Mouse (Mus musculus) embryonic facial prominence, embryonic 13.5 days (tissue): Measurements from ENCODE around the gene Med29. TPM values are rescaled to one million over a fixed set of nuclear protein-coding genes. Genes with fewer than 3 reads are reported as not detected.

Experiments
- ATAC-seq: fragments of 200-750 bp; cut with Nextera tagmentation; 2 replicates; pipeline ENCODE4 v1.8.0; 2017; ENCODE audit warnings: low read depth; ENCODE audit not compliant: insufficient number of reproducible peaks, insufficient read depth, low FRiP score, low TSS enrichment
- H3K27ac ChIP-seq: fragments of 300-500 bp; sonication (generic); 2 replicates; pipeline ENCODE4 v1.5.1; 2015; ENCODE audit warnings: moderate library complexity, mild to moderate bottlenecking, inconsistent platforms
- H3K27me3 ChIP-seq: fragments of 300-500 bp; sonication (generic); 2 replicates; pipeline ENCODE4 v1.6.1; 2015; ENCODE audit warnings: mild to moderate bottlenecking, inconsistent platforms
- H3K36me3 ChIP-seq: fragments of 300-500 bp; sonication (generic); 2 replicates; pipeline ENCODE4 v1.6.1; 2015; ENCODE audit warnings: mild to moderate bottlenecking, inconsistent platforms
- H3K4me1 ChIP-seq: fragments of 300-500 bp; sonication (generic); 2 replicates; pipeline ENCODE4 v1.6.1; 2015; ENCODE audit warnings: inconsistent platforms
- H3K4me2 ChIP-seq: fragments of 300-500 bp; sonication (generic); 2 replicates; pipeline ENCODE4 v1.6.1; 2015; ENCODE audit warnings: moderate library complexity, mild to moderate bottlenecking, inconsistent platforms
- H3K4me3 ChIP-seq: fragments of 300-500 bp; sonication (generic); 2 replicates; pipeline ENCODE4 v1.5.1; 2015; ENCODE audit warnings: mild to moderate bottlenecking, inconsistent platforms
- H3K9ac ChIP-seq: fragments of 300-500 bp; sonication (generic); 2 replicates; pipeline ENCODE4 v1.6.1; 2015; ENCODE audit warnings: mild to moderate bottlenecking, inconsistent platforms
- H3K9me3 ChIP-seq: fragments of 300-500 bp; sonication (generic); 2 replicates; pipeline ENCODE4 v1.6.1; 2016; ENCODE audit warnings: inconsistent platforms
- WGBS: fragments of 180-500 bp; shearing (Covaris S2); methylation state at CpG from one replicate; pipeline ENCODE4 v1.1.7; 2015; ENCODE audit warnings: mixed read lengths; 5-methylcytosine and 5-hydroxymethylcytosine counted together
- polyA plus RNA-seq: library from polyadenylated mRNA; unstranded; fragments of >200 nt; fragmentation: Nextera tagmentation; extraction: Ambion mirVana; gene quantifications from 2 replicates; pipeline ENCODE4 v1.2.1, GENCODE M21; 2015

Gene Med29
- polyA plus RNA-seq, 1 experiment from 2014 or later = 53.5 TPM

DNA sequence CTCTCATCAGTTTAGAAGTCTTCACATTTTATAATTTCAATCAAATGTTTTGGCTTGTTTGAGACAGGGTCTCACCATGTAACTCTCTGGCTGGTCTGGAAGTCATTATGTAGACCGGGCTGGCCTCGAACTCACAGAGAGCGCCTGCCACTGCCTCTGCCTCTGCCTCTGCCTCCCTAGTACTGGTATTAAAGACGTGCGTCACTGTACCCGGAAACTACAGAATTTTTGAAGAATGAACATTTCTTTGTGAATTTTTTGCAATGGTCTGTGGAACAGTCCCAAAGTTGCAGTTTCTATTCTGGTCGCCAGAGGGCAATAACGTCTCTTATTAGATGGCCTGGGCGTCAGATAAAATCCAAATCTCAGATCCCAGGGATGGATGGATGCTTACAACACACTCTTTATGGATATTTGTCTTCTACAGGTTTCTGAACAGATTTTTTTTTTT is 19.4 kb downstream of the Med29 start:
- ATAC-seq = no peak
- no peaks in the 10 kb centered on the region for H3K27me3 ChIP-seq
- peaks cover 52% of the 10 kb centered on the region for H3K4me1 ChIP-seq
- H3K9ac ChIP-seq = peak overlapping the region; percentile 68
- H3K4me3 ChIP-seq = peak overlapping the region; percentile 78
- peaks cover 34% of the 10 kb centered on the region for H3K36me3 ChIP-seq
- H3K9me3 ChIP-seq = no peaks in the 10 kb centered on the region
- peak overlapping the region; percentile 96 for H3K4me2 ChIP-seq
- H3K27ac ChIP-seq = peak overlapping the region; percentile 97
- under 1% methylated on average over 9 of the region's 9 CpGs for WGBS

DNA sequence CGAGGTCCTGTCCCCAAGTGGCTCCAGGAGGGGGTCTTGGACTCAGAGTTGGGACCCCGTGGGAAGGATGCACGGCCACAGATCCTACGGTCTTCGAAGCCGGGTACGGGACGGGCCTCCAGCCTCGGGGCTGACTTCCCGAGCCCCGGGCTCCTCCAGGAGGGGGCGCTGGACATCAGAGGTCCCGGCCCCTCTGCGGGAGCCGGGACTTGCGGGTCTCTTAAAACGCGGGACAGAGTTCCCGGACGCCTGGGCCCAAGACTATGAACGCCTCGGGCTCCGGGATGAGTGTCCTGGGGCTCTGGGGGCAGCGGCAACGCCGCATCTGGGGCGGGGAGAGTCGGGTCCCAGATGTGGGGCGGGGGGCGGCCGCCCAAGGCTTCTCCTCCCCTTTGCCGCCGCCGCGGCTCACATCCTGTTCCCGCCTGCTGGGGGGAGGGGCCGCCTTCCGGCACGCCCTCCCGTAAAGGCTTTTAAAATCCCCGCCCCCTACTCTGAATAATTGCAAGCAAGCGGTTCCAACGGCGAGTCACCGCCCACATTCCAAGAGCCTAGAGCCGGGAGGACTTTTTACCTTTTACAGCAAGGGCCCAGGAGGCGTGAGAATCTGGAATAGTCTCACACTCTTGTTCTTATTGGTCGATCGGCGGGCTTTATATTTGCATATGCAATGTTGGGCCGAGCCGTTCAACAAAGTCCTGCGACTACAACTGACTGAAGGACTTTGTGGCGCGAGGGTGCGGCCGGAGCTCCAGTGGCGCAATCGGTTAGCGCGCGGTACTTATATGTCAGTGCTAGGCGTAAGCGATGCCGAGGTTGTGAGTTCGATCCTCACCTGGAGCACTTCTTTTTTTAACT is 20.0 kb downstream of the Med29 start, which contains the start of gene Plekhg2:
Gene Plekhg2, minus strand, starts transcription at position 349 of the 858 bp plus-strand sequence.
- peak within 1 kb of the TSS; percentile 78 for H3K4me3 ChIP-seq
- H3K36me3 ChIP-seq = peaks cover 34% of the 10 kb centered on the region
- peak; percentile 88 for ATAC-seq
- peak within 1 kb of the TSS; percentile 97 for H3K27ac ChIP-seq
- H3K9me3 ChIP-seq = no peaks in the 10 kb centered on the region
- H3K4me1 ChIP-seq = peaks cover 45% of the 10 kb centered on the region
- H3K9ac ChIP-seq = peak within 1 kb of the TSS; percentile 90
- under 1% methylated on average over 64 of the region's 66 CpGs for WGBS
- H3K27me3 ChIP-seq = no peaks in the 10 kb centered on the region
- H3K4me2 ChIP-seq = peak within 1 kb of the TSS; percentile 96

- H3K4me2 ChIP-seq = peak overlapping the region; percentile 96
- under 1% methylated on average over 42 of the region's 43 CpGs for WGBS
- peak overlapping the region; percentile 90 for H3K9ac ChIP-seq
- ATAC-seq = no peak
- H3K9me3 ChIP-seq = no peaks in the 10 kb centered on the region
- H3K36me3 ChIP-seq = peaks cover 39% of the 10 kb centered on the region
- no peaks in the 10 kb centered on the region for H3K27me3 ChIP-seq
- H3K4me3 ChIP-seq = peak overlapping the region; percentile 78
- H3K4me1 ChIP-seq = peaks cover 39% of the 10 kb centered on the region
- peak overlapping the region; percentile 97 for H3K27ac ChIP-seq
Measured at GRCm38 (mm10) chr7:28371514-28371989, 21.0 kb downstream of the Med29 start.

- 6% methylated on average over 11 of the region's 11 CpGs for WGBS
- Histone ChIP-seq H3K9ac (peak overlapping the region; percentile 90), H3K27ac (peak overlapping the region; percentile 97), H3K4me1 (peaks cover 34% of the 10 kb centered on the region), H3K27me3 (no peaks in the 10 kb centered on the region), H3K4me3 (peak overlapping the region; percentile 78), H3K9me3 (no peaks in the 10 kb centered on the region), H3K36me3 (peaks cover 44% of the 10 kb centered on the region), H3K4me2 (peak overlapping the region; percentile 96)
- ATAC-seq = no peak
Measured at GRCm38 (mm10) chr7:28370977-28371513, 21.5 kb downstream of the Med29 start.

- no peak for ATAC-seq
- Histone ChIP-seq H3K9me3 (no peaks in the 10 kb centered on the region), H3K9ac (peak overlapping the region; percentile 90), H3K27me3 (no peaks in the 10 kb centered on the region), H3K36me3 (peaks cover 54% of the 10 kb centered on the region), H3K27ac (no peak overlapping the region), H3K4me1 (peaks cover 30% of the 10 kb centered on the region), H3K4me3 (peak overlapping the region; percentile 78), H3K4me2 (peak overlapping the region; percentile 96)
- 90% methylated on average over 14 of the region's 14 CpGs for WGBS
Measured at GRCm38 (mm10) chr7:28370051-28370450, 22.5 kb downstream of the Med29 start.

- Histone ChIP-seq H3K4me3 (peak overlapping the region; percentile 3; the same call in 1 of the 2 replicates), H3K27ac (no peak overlapping the region), H3K9ac (no peak overlapping the region), H3K9me3 (no peaks in the 10 kb centered on the region), H3K4me1 (peaks cover 20% of the 10 kb centered on the region), H3K36me3 (peaks cover 70% of the 10 kb centered on the region), H3K27me3 (no peaks in the 10 kb centered on the region), H3K4me2 (0 out of 2 replicates have a peak overlapping the region, but pooled peaks have one; percentile 96)
- no peak for ATAC-seq
- 92% methylated on average over 16 of the region's 16 CpGs for WGBS
Measured at GRCm38 (mm10) chr7:28368276-28368920, 24.1 kb downstream of the Med29 start.

DNA sequence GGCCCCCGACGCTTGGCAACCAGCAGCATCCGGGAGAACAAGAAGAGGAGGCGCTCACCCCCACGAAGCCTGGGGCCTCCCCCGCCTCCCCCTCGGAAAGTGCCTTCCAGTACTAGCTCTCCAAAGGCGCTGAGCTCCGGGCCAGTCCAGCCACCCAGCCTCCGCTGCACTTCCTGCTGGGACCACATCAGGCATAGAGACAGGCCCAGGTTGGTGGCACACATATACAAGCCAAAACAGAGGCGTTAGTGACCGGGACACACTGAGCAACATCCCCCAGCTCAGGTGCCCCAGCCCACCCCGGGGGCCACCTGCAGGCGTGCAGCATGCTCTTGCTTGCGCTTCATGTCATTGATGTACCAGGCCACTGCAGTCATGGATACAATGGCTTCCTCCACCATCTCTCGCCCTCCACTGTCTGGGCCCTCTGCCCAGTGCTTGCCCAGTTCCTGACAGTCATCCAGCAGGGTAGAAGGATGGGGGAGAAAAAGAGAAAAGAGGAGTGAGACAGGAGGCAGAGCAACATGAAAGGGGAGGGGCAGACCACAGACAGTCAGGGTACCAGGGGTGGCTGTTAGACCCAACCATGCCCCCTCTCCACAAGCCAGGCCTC is 24.7 kb downstream of the Med29 start:
- 0 out of 2 replicates have a peak overlapping the region, but pooled peaks have one; percentile 21 for H3K9ac ChIP-seq
- H3K9me3 ChIP-seq = no peaks in the 10 kb centered on the region
- no peak overlapping the region for H3K4me3 ChIP-seq
- H3K27ac ChIP-seq = no peak overlapping the region
- no peak for ATAC-seq
- H3K27me3 ChIP-seq = no peaks in the 10 kb centered on the region
- H3K4me2 ChIP-seq = no peak overlapping the region
- H3K4me1 ChIP-seq = peaks cover 20% of the 10 kb centered on the region
- WGBS = 93% methylated on average over 16 of the region's 16 CpGs
- H3K36me3 ChIP-seq = peaks cover 76% of the 10 kb centered on the region

DNA sequence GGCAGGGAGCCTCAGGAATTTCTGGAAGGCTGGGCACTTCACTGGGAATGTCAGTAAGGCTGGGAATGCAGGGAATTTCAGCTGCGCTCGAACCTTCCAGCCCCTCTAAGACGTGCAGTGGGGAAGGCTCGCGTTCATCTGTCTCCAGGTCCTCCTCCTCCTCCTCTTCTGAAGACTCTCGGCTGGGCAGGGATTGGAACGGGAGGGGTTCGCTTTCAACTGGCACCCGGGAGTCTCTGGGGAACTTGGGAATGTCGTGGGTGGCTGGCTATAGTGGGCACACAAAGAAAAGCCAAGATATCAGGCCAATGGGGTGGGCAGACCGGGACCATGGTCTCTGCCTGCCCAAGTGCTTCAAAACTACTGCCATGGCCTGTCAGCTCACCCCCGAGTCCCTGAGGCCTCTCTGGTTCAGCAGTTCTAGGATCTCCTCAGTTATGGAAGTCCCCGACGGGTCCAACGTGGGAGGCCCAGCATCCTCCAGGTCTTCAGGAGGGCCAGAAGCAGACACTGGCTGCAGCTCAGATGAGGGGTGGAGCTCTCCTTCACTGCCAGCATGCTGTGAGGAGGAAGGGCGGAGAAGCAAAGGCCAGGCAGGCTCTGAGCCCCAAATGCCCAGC is 30.0 kb downstream of the Med29 start:
- Histone ChIP-seq H3K9ac (no peak overlapping the region), H3K4me1 (peaks cover 24% of the 10 kb centered on the region), H3K27me3 (no peaks in the 10 kb centered on the region), H3K27ac (no peak overlapping the region; the same call in 1 of the 2 replicates), H3K36me3 (peaks cover 91% of the 10 kb centered on the region), H3K4me2 (no peak overlapping the region), H3K4me3 (no peak overlapping the region), H3K9me3 (no peaks in the 10 kb centered on the region)
- 88% methylated on average over 16 of the region's 16 CpGs for WGBS
- ATAC-seq = no peak

DNA sequence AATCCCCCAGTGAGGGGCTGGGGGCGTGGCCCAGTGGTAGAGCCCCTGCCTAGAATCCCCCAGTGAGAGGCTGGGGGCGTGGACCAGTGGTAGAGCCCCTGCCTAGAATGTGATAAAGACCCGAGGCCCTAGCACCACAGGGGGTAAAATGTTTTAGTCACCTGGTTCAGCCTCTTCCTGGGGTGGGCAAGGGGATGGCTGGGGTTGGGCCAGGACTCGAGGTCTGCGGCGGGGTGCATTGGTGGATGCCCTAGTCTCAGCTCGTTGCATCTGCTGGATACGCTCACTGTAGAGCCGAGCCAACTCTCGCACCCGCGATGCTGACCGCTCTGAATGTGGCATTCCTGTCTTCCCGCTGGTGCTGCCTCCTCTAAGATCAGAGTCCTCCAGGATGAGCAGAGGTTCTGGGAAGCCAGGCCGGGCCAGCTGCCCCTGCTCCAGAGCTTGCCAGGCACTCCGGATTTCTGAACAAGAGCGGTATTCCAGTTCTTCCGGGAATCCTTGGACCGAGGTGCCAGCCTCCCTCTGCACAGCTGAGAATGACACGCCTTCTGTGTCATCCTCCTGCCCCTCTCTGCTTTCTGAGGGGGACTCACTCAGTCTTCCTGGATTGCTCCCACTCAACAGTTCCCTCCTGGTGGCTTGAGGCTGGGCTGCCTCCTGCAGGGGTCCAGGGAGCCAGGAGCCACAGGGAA is 30.7 kb downstream of the Med29 start:
- 93% methylated on average over 20 of the region's 20 CpGs for WGBS
- peaks cover 32% of the 10 kb centered on the region for H3K4me1 ChIP-seq

GRCm38 (mm10) chr7:28360291-28360690 is 32.2 kb downstream of the Med29 start:
- Histone ChIP-seq H3K36me3 (peaks cover 70% of the 10 kb centered on the region), H3K4me2 (no peak overlapping the region), H3K9ac (no peak overlapping the region), H3K27me3 (no peaks in the 10 kb centered on the region), H3K4me1 (peaks cover 35% of the 10 kb centered on the region), H3K27ac (no peak overlapping the region), H3K4me3 (no peak overlapping the region), H3K9me3 (no peaks in the 10 kb centered on the region)
- ATAC-seq = no peak
- WGBS = 95% methylated on average over 6 of the region's 6 CpGs

More for the DNA sequence above, 30.7 kb downstream of the Med29 start:
- H3K27me3 ChIP-seq = no peaks in the 10 kb centered on the region
- H3K27ac ChIP-seq = peak overlapping the region; percentile 11; the same call in 1 of the 2 replicates
- no peaks in the 10 kb centered on the region for H3K9me3 ChIP-seq
- ATAC-seq = no peak
- no peak overlapping the region for H3K9ac ChIP-seq
- peaks cover 83% of the 10 kb centered on the region for H3K36me3 ChIP-seq
- H3K4me3 ChIP-seq = no peak overlapping the region
- no peak overlapping the region for H3K4me2 ChIP-seq
